Mouse (Mus musculus): ENCODE results near the gene Ago3. TPM values are rescaled to one million over a fixed set of nuclear protein-coding genes. Genes with fewer than 3 reads are reported as not detected.

Gene Ago3
- polyA plus RNA-seq, 1 experiment, result 5.6 TPM

- no peak for TF ChIP-seq GATA1 (IDR thresholded peaks at IDR 0.05; ENCODE audit: low read length)
Observed at GRCm38 (mm10) chr4:126303877-126304276, 125.5 kb downstream of the Ago3 start.

- no peak for TF ChIP-seq GATA1 (IDR thresholded peaks at IDR 0.05; ENCODE audit: low read length)
Observed at GRCm38 (mm10) chr4:126301584-126302309, 127.6 kb downstream of the Ago3 start.

- no peak for TF ChIP-seq GATA1 (IDR thresholded peaks at IDR 0.05; ENCODE audit: low read length)
Observed at GRCm38 (mm10) chr4:126300916-126301583, 128.3 kb downstream of the Ago3 start.

- TF ChIP-seq GATA1 (IDR thresholded peaks at IDR 0.05; ENCODE audit: low read length), result no peak
Observed at GRCm38 (mm10) chr4:126296617-126297101, 132.7 kb downstream of the Ago3 start.

GRCm38 (mm10) chr4:126295937-126296336 is 133.4 kb downstream of the Ago3 start:
- TF ChIP-seq GATA1 (IDR thresholded peaks at IDR 0.05; ENCODE audit: low read length), result no peak

GRCm38 (mm10) chr4:126295152-126295551 is 134.2 kb downstream of the Ago3 start:
- TF ChIP-seq GATA1 (IDR thresholded peaks at IDR 0.05; ENCODE audit: low read length), result no peak

- TF ChIP-seq GATA1 (IDR thresholded peaks at IDR 0.05; ENCODE audit: low read length), result no peak
Observed at GRCm38 (mm10) chr4:126291196-126291595, 138.2 kb downstream of the Ago3 start.

- TF ChIP-seq GATA1 (IDR thresholded peaks at IDR 0.05; ENCODE audit: low read length), result no peak
Observed at GRCm38 (mm10) chr4:126290314-126290713, 139.0 kb downstream of the Ago3 start.

- TF ChIP-seq GATA1 (IDR thresholded peaks at IDR 0.05; ENCODE audit: low read length), result no peak
Observed at GRCm38 (mm10) chr4:126288085-126288666, 141.2 kb downstream of the Ago3 start.

- no peak for TF ChIP-seq GATA1 (IDR thresholded peaks at IDR 0.05; ENCODE audit: low read length)
Observed at GRCm38 (mm10) chr4:126287302-126287995, 141.9 kb downstream of the Ago3 start.

- TF ChIP-seq GATA1 (IDR thresholded peaks at IDR 0.05; ENCODE audit: low read length), result no peak
Observed at GRCm38 (mm10) chr4:126286492-126286891, 142.9 kb downstream of the Ago3 start, which contains the start of gene Col8a2. Gene Col8a2 (plus strand): TSS chr4:126286793.

GRCm38 (mm10) chr4:126283582-126283981 is 145.8 kb downstream of the Ago3 start:
- no peak for TF ChIP-seq GATA1 (IDR thresholded peaks at IDR 0.05; ENCODE audit: low read length)

GRCm38 (mm10) chr4:126281706-126282105 is 147.7 kb downstream of the Ago3 start:
- TF ChIP-seq GATA1 (IDR thresholded peaks at IDR 0.05; ENCODE audit: low read length), result no peak

Other genes with a start within 250 kb of the Ago3 start
- 203 and 204 TPM in 2 replicates for gene Thrap3, start 226.8 kb downstream of the Ago3 start, polyA plus RNA-seq (2012)
- 87.6 and 112 TPM in 2 replicates for gene Map7d1, start 173.2 kb downstream of the Ago3 start, polyA plus RNA-seq (2012)
- 35.1 and 44.0 TPM in 2 replicates for gene Trappc3, start 167.2 kb downstream of the Ago3 start, polyA plus RNA-seq (2012)
- not detected in 2 replicates for gene Col8a2, start 142.8 kb downstream of the Ago3 start, polyA plus RNA-seq (2012)
- 69.4 and 71.2 TPM in 2 replicates for gene Adprhl2, start 107.9 kb downstream of the Ago3 start, polyA plus RNA-seq (2012)
- gene Tekt2, start 103.9 kb downstream of the Ago3 start, polyA plus RNA-seq (2012), result 0.09 and 0.12 TPM in 2 replicates
- gene Ago1, start 39.0 kb upstream of the Ago3 start, polyA plus RNA-seq (2012), result 6.1 and 8.3 TPM in 2 replicates
- not detected in 2 replicates for gene Ago4, start 103.9 kb upstream of the Ago3 start, polyA plus RNA-seq (2012)
- 5.7 and 9.8 TPM in 2 replicates for gene Clspn, start 127.4 kb upstream of the Ago3 start, polyA plus RNA-seq (2012)
- gene 5730409E04Rik, start 180.3 kb upstream of the Ago3 start, polyA plus RNA-seq (2012), result not detected in 2 replicates
- 124 and 160 TPM in 2 replicates for gene Psmb2, start 248.1 kb upstream of the Ago3 start, polyA plus RNA-seq (2012)

All from G1E-ER4 (cell line).